Mouse (Mus musculus) adipocyte (in vitro differentiated cells): Measurements from ENCODE around the gene Pnpla5.

Source experiments
- DNase-seq: peaks from one replicate; pipeline ENCODE4 v3.0.0-alpha.2; 2016; ENCODE audit warnings: low spot score

Gene Pnpla5

GRCm38 (mm10) chr15:84065701-84066100, 57.3 kb downstream of the Pnpla5 start:
- DNase-seq = no peak

GRCm38 (mm10) chr15:84065140-84065539, 57.8 kb downstream of the Pnpla5 start, which contains the start of gene Efcab6:
Gene Efcab6, minus strand, starts transcription at chr15:84065379.
- DNase-seq = no peak
